Mouse (Mus musculus) kidney, adult 18-20 months (tissue): ENCODE measurements at regions not wholly inside any gene's neighbourhood (a gene's known extent, or its start where the extent isn't known, plus 50 kb on each side); places are given as distances from the start of the nearest gene placed in this dataset.

ENCODE experiments used
- DNase-seq: peaks from one replicate; pipeline ENCODE4 v3.0.0; 2021

GRCm38 (mm10) chr13:10741391-10741790 is 380.7 kb upstream of the Chrm3 start:
- no peak for DNase-seq

DNA sequence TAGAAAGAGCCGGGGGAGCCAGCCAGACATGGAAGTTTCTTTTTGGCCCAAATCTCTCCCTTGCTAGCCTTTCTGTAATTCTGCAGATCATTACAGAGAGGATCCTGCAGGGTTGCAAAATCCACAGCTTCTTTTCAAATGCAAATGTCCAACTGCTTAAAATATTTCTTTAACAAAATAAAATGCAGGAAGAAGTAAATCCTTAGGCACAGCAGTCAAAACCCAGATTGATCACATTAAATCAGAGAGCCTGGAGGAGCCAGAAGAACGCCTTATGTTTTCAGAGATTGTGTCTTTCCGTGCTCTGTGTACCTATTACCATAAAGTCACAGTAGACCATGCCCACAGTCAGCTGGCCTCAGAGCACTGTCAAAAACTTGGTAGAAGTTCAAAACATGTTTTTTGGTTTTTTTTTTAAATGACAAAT is 365.1 kb upstream of the Chrm3 start:
- DNase-seq: no peak

- no peak for DNase-seq
Observed at GRCm38 (mm10) chr13:10725335-10725734, 364.7 kb upstream of the Chrm3 start.

GRCm38 (mm10) chr13:10720639-10721038 is 360.0 kb upstream of the Chrm3 start:
- no peak for DNase-seq

GRCm38 (mm10) chr13:10711451-10711850 is 350.8 kb upstream of the Chrm3 start:
- DNase-seq: no peak

DNA sequence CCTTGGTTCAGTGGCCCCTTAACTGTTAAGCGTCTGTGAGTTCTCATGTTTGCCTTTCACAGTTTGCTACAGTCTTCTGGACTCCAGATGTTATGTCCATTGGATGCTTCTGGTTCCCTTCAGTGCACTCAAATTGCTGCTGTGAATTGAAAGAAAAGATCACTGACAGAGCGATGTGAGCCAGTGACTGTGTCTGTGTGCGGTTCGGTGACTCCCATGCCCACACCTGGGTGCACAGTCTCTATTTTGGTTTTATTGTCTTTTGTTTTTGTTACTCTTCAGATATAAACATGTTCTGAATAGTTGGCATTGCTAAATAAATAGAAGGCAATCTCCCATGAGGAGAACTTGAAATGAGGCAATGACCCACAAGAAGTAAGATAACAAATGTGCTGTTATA is 350.3 kb upstream of the Chrm3 start:
- DNase-seq: no peak

DNA sequence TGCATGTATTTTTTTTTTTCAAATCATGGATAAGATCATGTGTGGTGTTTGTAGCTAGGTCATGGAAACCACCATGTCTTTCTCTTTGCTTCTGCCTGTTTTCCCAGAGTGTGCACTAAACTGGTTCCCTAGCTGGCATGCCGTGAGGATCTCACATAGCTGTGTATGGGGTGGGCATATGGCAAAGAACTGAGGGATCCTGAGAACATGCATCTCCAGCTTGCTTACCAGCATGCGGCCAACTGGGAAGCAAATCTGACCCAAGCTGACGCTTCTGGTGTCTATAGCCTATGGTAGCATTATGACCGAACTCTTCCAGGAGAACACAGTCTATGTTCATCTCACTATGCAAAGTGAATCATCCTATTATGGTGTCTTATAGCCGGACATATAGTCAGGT is 336.5 kb upstream of the Chrm3 start:
- DNase-seq: no peak

DNA sequence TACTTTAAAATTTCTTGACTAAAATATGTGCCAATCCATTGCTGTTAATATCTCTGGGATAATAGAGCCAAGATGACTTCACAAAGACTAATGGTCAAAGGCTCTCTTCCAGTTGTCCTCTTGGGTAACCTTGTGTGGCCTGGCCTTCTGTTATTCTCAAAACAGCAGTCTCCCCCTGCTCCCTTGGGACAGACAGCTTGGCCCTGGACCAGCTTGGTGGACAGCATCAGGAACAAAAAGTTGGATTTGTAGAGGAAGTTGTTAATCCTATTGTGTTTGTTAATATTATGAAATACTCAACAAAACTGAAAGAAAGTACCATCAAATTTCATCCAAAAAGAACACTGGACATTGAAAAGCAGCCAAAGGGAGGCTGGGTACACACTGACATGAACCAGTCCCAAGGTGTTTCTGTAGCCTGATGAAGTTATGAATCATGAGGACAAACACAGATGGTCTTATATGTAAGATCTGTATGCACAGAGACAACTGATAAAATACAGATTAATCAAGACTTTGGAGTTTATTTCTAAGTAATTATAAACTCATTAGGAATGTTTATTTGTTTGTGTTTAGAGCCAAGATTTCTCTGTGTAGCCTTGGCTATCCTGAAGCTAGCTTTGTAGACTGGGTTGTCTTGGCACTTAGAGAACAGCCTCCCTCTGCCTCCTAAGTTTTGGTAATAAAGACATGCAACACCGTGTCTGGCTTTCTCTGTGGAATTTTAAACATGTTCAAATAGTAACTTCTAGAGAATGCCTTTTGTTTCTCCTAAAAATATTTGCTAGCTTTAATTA is 335.7 kb upstream of the Chrm3 start:
- peak; percentile 47 for DNase-seq

- no peak for DNase-seq
Observed at GRCm38 (mm10) chr13:10691307-10691706, 330.7 kb upstream of the Chrm3 start.

- DNase-seq: no peak
Observed at GRCm38 (mm10) chr13:10687379-10687778, 326.7 kb upstream of the Chrm3 start.

DNA sequence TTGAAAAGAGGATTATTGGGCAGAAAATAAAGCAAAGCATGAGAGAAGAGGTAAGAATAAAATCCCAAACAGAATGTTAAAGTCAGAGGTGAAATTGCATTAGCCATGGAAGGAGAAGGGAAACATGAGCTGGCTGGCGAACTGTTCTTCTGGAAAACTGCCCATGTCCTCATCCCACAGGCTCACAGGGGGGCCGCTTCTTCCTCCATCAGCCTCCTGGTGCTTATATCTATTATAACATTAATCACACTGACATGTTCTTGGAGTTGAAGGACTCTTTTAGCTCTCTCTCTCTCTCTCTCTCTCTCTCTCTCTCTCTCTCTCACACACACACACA is 293.4 kb upstream of the Chrm3 start:
- DNase-seq: no peak

DNA sequence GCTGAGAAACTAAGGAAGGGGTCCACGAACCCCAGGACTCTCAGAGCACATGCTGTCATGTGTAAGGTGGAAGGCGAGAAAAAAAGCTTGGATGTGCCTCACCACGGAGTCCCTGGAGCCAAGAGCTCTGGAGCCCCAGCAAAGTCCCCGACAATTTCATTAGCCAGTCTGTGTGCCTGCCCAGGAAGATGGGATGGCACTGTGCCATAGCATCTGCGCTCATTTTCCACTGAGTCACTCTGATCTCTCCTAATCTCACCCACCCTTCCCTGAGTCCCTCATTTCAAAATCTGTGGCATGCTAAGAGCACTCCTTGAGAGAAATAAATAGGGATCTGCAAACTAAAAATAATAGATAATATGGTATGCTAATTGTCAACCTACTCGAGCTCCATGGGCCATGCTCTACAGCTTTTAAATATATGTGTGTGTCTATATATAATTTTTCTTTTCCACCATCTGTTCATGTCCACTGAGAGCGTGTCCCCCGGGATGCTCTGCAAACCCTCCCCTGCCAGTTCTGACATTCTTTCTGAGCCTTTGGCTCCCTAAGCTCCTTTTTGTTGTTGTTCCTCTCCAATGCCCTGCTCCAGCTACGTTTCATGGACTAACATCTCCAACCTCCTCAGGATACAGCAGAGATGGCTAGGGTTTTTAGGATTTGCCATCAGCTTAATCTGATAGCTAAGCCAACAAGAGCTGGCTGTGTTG is 292.9 kb upstream of the Chrm3 start:
- DNase-seq: no peak

DNA sequence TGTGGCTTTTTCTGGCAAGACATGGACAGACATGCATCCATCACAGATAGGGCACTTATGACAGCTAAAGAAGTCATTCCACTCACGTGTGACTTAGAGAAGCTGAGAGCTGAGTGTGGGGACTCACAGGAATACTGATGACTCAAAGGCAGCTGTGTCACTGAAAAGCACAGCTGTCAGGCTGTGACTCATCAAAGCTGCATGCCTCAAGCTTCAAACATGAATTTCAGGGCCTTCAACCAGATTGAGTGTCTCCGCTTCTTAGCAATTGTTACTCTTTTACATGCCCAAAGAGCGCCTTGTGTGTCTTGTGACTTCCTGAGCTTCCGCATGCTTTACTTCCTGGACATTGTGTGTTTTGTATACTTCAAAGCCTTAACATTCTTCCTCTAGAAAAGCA is 276.2 kb upstream of the Chrm3 start:
- DNase-seq: no peak

DNA sequence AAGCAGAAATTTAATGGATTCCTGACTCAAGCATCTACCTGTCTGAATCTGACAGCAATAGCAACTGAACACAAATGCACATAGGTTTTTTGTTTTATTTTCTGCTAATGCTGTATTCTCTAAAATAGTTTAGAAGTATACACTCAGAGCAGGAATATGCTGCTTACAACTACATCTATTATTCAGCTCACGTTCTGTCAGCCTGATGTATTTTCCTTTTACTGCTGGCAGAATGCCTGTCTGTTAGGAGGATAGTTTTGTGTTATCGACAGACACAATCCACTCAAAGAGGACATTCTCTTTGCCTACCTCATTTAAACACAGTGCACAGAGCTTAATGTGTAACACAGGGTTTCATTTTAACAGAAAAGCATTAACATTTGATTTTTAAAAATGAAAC is 269.8 kb upstream of the Chrm3 start:
- no peak for DNase-seq

- no peak for DNase-seq
Observed at GRCm38 (mm10) chr13:10619661-10620060, 259.0 kb upstream of the Chrm3 start.

GRCm38 (mm10) chr13:10618421-10618954 is 257.8 kb upstream of the Chrm3 start:
- DNase-seq: no peak

DNA sequence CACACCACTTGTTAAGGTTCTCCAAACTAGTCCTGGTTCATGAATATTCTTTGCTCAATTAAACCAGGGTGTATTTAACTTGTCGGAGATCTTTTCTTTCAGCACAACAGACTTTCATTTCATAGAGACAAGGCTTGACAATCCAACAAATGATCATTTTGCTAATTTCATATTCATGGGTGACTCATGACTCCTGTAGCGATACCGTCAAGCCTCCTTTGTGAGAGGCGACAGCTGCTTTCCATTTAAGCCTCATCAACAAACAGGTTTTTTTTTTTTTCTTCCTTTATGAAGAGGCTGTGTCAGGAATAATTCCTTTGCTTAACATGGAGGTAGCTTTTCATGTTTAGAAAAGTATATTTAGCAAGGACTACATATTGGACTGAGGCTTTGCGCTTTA is 214.3 kb upstream of the Chrm3 start:
- DNase-seq: no peak

GRCm38 (mm10) chr13:10566825-10567224 is 206.2 kb upstream of the Chrm3 start:
- no peak for DNase-seq

- DNase-seq: no peak
Observed at GRCm38 (mm10) chr13:10557559-10557958, 196.9 kb upstream of the Chrm3 start.

- no peak for DNase-seq
Observed at GRCm38 (mm10) chr13:10554595-10554994, 193.9 kb upstream of the Chrm3 start.

GRCm38 (mm10) chr13:10542723-10543122 is 182.1 kb upstream of the Chrm3 start:
- no peak for DNase-seq

- DNase-seq: no peak
Observed at GRCm38 (mm10) chr13:10540197-10540940, 179.7 kb upstream of the Chrm3 start.

GRCm38 (mm10) chr13:10538927-10539326 is 178.3 kb upstream of the Chrm3 start:
- peak; percentile 5 for DNase-seq

DNA sequence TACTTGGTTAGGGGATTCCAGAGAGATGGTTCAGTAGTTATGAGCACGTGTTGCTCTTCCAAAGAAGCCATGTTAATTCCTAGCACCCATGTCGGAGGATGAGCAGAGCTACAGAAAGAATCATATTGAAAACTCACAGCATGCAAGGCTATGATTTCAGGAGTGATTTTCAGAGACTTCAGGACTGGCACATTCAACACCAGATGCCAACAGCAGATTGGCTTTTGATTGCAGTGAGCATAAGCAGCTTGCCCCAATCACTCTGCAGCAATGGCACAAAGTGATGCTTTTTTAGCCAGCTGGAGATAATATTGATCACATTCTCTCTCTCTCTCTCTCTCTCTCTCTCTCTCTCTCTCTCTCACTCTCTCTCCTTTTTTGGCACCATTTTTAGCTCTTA is 166.6 kb upstream of the Chrm3 start:
- no peak for DNase-seq
